Mouse (Mus musculus) kidney, adult 11 months (tissue): Measurements from ENCODE around the gene Epn1.
"Not testable (repeated sequence)": the region's sequence is repeated elsewhere in the genome, so short reads cannot be mapped to it uniquely, and the experiment has no call there.

Experiments
- DNase-seq: peaks from one replicate; pipeline ENCODE4 v3.0.0; 2022

The Epn1 gene

GRCm38 (mm10) chr7:5059421-5059820 lies 20.6 kb upstream of the Epn1 start:
- no peak for DNase-seq

- DNase-seq = peak; percentile 85
Measured at GRCm38 (mm10) chr7:5060239-5060731, 19.8 kb upstream of the Epn1 start.

GRCm38 (mm10) chr7:5060944-5061773 lies 18.9 kb upstream of the Epn1 start:
- peak; percentile 97 for DNase-seq

- DNase-seq = peak; percentile 92
Measured at GRCm38 (mm10) chr7:5061774-5062359, 18.2 kb upstream of the Epn1 start, which contains the start of gene U2af2. U2af2 (plus strand) TSS chr7:5062143.

GRCm38 (mm10) chr7:5062360-5063001 lies 17.6 kb upstream of the Epn1 start:
- no peak for DNase-seq

- DNase-seq = no peak
Measured at GRCm38 (mm10) chr7:5064886-5065285, 15.1 kb upstream of the Epn1 start.

GRCm38 (mm10) chr7:5073586-5073985 lies 6.4 kb upstream of the Epn1 start:
- DNase-seq = no peak

- no peak for DNase-seq
Measured at GRCm38 (mm10) chr7:5074984-5075383, 5.1 kb upstream of the Epn1 start.

GRCm38 (mm10) chr7:5076931-5077330 lies 3.1 kb upstream of the Epn1 start:
- no peak for DNase-seq

- DNase-seq = not testable (repeated sequence)
Measured at GRCm38 (mm10) chr7:5079365-5080009, 548 bp upstream of the Epn1 start.

GRCm38 (mm10) chr7:5080815-5081214 lies 780 bp downstream of the Epn1 start:
- DNase-seq = no peak

- DNase-seq = no peak
Measured at GRCm38 (mm10) chr7:5081241-5081640, 1.2 kb downstream of the Epn1 start.

GRCm38 (mm10) chr7:5081939-5082338 lies 1.9 kb downstream of the Epn1 start:
- no peak for DNase-seq

GRCm38 (mm10) chr7:5083325-5084105 lies 3.5 kb downstream of the Epn1 start:
- DNase-seq = peak; percentile 76

GRCm38 (mm10) chr7:5085512-5085911 lies 5.5 kb downstream of the Epn1 start:
- DNase-seq = no peak

GRCm38 (mm10) chr7:5086921-5087440 lies 6.9 kb downstream of the Epn1 start:
- DNase-seq = no peak

GRCm38 (mm10) chr7:5087886-5088285 lies 7.9 kb downstream of the Epn1 start:
- DNase-seq = peak; percentile 59

- DNase-seq = no peak
Measured at GRCm38 (mm10) chr7:5089853-5090252, 9.8 kb downstream of the Epn1 start.

- DNase-seq = no peak
Measured at GRCm38 (mm10) chr7:5091008-5091728, 11.1 kb downstream of the Epn1 start.

GRCm38 (mm10) chr7:5092381-5092780 lies 12.3 kb downstream of the Epn1 start:
- DNase-seq = no peak

GRCm38 (mm10) chr7:5092831-5093510 lies 12.9 kb downstream of the Epn1 start:
- no peak for DNase-seq
